Mouse (Mus musculus) frontal cortex, postnatal 36 days (tissue): ENCODE results near the gene Galnt6.

Source experiments
- DNase-seq, 2 experiments: peaks; one replicate each; pipeline ENCODE4 v3.0.0; 2022; ENCODE audit warnings: low spot score in 2 of 2

The Galnt6 gene

GRCm38 (mm10) chr15:100655201-100655600 is 74.0 kb downstream of the Galnt6 start:
- no peak for DNase-seq

GRCm38 (mm10) chr15:100654271-100654670 is 74.9 kb downstream of the Galnt6 start:
- no peak for DNase-seq

- no peak for DNase-seq
Observed at GRCm38 (mm10) chr15:100651610-100652009, 77.6 kb downstream of the Galnt6 start.

- no peak for DNase-seq
Observed at GRCm38 (mm10) chr15:100650111-100650510, 79.1 kb downstream of the Galnt6 start.

- no peak for DNase-seq
Observed at GRCm38 (mm10) chr15:100646161-100646560, 83.0 kb downstream of the Galnt6 start.

GRCm38 (mm10) chr15:100642451-100642850 is 86.7 kb downstream of the Galnt6 start:
- DNase-seq: no peak
